Mouse (Mus musculus) bone marrow, adult 2 months (tissue): Measurements from ENCODE around the gene Sass6. TPM values are rescaled to one million over a fixed set of nuclear protein-coding genes. Genes with fewer than 3 reads are reported as not detected.
A peak's percentile ranks its signal among the peaks of the same experiment; 100 is the strongest.
"Not testable (repeated sequence)": the region's sequence is repeated elsewhere in the genome, so short reads cannot be mapped to it uniquely, and the experiment has no call there.

ENCODE experiments used
- H3K27ac ChIP-seq: fragments of 200-500 bp; 2 replicates; pipeline ENCODE4 v1.5.1; 2012; ENCODE audit warnings: low read depth, mild to moderate bottlenecking, control low read depth, inconsistent platforms, low read length; ENCODE audit not compliant: control insufficient read depth, poor library complexity, insufficient read depth
- H3K4me1 ChIP-seq: fragments of 200-500 bp; 2 replicates; pipeline ENCODE4 v1.6.1; 2011; ENCODE audit warnings: low read length; ENCODE audit not compliant: control insufficient read depth, insufficient read depth
- H3K4me3 ChIP-seq: fragments of 200-500 bp; replicated peaks from 2 replicates; pipeline ENCODE3; 2011; ENCODE audit warnings: mild to moderate bottlenecking, low read depth, low read length, control low read depth; ENCODE audit not compliant: control insufficient read depth
- CTCF ChIP-seq: fragments of 200-500 bp; IDR thresholded peaks from 2 replicates; pipeline ENCODE4 v1.5.1; 2011; ENCODE audit warnings: low read length, control low read depth; ENCODE audit not compliant: control insufficient read depth, insufficient read depth
- POLR2A ChIP-seq: fragments of 200-500 bp; IDR thresholded peaks from 2 replicates; pipeline ENCODE4 v1.6.1; 2011; ENCODE audit warnings: low read depth, mild to moderate bottlenecking, control low read depth, low read length, borderline replicate concordance; ENCODE audit not compliant: control insufficient read depth
- WGBS: fragments of 180-500 bp; shearing (Covaris S2); methylation state at CpG from one replicate; pipeline ENCODE4 v1.1.7; 2018; 5-methylcytosine and 5-hydroxymethylcytosine counted together
- polyA plus RNA-seq: library from polyadenylated mRNA; stranded (reverse); fragments of >200 nt; gene quantifications from 2 replicates; pipeline ENCODE4 v1.2.4, GENCODE M21; 2011; ENCODE audit warnings: low replicate concordance; ENCODE audit not compliant: missing spikeins, insufficient read depth, insufficient read length

Sass6 gene
- polyA plus RNA-seq, 1 experiment: 17.9 TPM

DNA sequence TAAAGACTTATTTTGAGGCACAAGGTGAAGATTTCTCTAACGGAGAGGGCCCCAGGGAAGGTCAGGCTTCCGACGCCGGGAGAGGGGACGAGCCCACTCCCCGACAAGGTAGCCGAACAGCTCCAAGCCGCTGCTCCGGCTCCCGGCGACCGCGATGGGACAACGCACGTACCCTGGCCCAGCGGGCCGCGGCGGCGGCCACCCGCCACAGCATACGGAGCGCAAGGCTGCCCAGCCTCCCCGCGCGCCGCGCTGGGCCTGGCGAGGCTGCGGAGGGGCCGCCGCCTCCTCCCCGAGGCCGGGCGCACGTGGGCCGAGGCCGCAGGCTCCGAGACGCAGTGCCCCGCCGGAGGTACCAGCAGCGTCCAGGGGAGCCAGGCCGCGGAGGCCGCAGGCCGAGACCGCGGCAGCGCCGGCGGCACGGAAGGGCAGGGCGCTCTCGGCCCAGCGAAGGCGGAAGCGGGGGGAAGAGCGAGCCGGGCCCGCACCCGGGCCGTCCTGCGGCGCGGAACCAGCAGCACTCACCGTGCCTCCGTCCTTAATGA, 67.2 kb downstream of the Sass6 start:
- under 1% methylated on average over 68 of the region's 68 CpGs for WGBS
- no peak for TF ChIP-seq CTCF
- TF ChIP-seq POLR2A: no peak
- Histone ChIP-seq H3K4me1 (peaks cover 3% of the 10 kb centered on the region), H3K4me3 (peak overlapping the region; percentile 74), H3K27ac (peak overlapping the region; percentile 97)

- under 1% methylated on average over 39 of the region's 39 CpGs for WGBS
- peak; percentile 97; the same call in 1 of the 2 replicates for TF ChIP-seq POLR2A
- TF ChIP-seq CTCF: peak; percentile 3; the same call in 1 of the 2 replicates
- H3K4me1 ChIP-seq: peaks cover 3% of the 10 kb centered on the region
- H3K27ac ChIP-seq: peak within 1 kb of the TSS; percentile 97
- peak within 1 kb of the TSS; percentile 74 for H3K4me3 ChIP-seq
These were observed 67.7 kb downstream of the Sass6 start, which contains the start of gene Mfsd14a for GRCm38 (mm10) chr3:116662463-116662863. Gene Mfsd14a (minus strand): TSS chr3:116662677.

DNA sequence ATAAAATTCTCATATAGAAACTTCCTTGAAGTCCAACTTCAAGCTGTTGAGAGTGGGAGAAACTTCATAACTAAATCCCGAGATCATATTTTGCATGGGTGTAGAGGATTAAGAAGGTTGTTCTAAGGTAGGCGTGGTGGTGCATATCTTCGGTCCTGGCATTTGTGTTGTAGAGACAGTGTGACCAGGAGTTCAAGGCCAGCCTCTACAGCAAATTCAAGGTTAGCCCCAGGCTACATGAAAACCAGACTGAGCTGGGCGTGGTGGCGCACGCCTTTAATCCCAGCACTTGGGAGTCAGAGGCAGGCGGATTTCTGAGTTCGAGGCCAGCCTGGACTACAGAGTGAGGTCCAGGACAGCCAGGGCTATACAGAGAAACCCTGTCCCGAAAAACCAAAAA, 69.5 kb downstream of the Sass6 start:
- WGBS: 90% methylated on average over 9 of the region's 9 CpGs
- H3K27ac ChIP-seq, H3K4me3 ChIP-seq, H3K4me1 ChIP-seq: not testable (repeated sequence)

Other genes starting within 250 kb of the Sass6 start
- 4.0 and 7.2 TPM in 2 replicates for gene Cdc14a, start 170.9 kb upstream of the Sass6 start, polyA plus RNA-seq
- 10.4 and 22.5 TPM in 2 replicates for gene Rtca, start 86.8 kb upstream of the Sass6 start, polyA plus RNA-seq
- gene Dbt, start 81.9 kb upstream of the Sass6 start, polyA plus RNA-seq: 4.3 and 9.5 TPM in 2 replicates
- gene Lrrc39, start 32.0 kb upstream of the Sass6 start, polyA plus RNA-seq: 3.4 and 4.2 TPM in 2 replicates
- 9.4 and 22.0 TPM in 2 replicates for gene Trmt13, start 19.6 kb downstream of the Sass6 start, polyA plus RNA-seq
- 7.0 and 13.2 TPM in 2 replicates for gene Mfsd14a, start 67.7 kb downstream of the Sass6 start, polyA plus RNA-seq
- not detected in 2 replicates for gene Gm43191, start 86.3 kb downstream of the Sass6 start, polyA plus RNA-seq
- 4.0 and 5.7 TPM in 2 replicates for gene Slc35a3, start 117.8 kb downstream of the Sass6 start, polyA plus RNA-seq
- gene Agl, start 213.2 kb downstream of the Sass6 start, polyA plus RNA-seq: 2.2 and 4.7 TPM in 2 replicates